Mouse (Mus musculus) gastrocnemius, postnatal 10 days (tissue): ENCODE results near the gene Vmn1r118. TPM values are rescaled to one million over a fixed set of nuclear protein-coding genes. Genes with fewer than 3 reads are reported as not detected.
"Not testable (repeated sequence)": the region's sequence is repeated elsewhere in the genome, so short reads cannot be mapped to it uniquely, and the experiment has no call there.

Experiments
- DNase-seq: peaks from one replicate; pipeline ENCODE4 v3.0.0; 2021; ENCODE audit warnings: mixed read lengths
- long read RNA-seq, 2 experiments: library from polyadenylated mRNA; stranded (forward); transcript quantifications; one replicate each; pipeline ENCODE4 v2.0.0; 2021
- total RNA-seq, 2 experiments: library from RNA; stranded (reverse); gene quantifications; 2 replicates each; pipeline ENCODE4 v1.2.3; 2021

Vmn1r118 gene
- total RNA-seq: not detected
- long read RNA-seq, experiment 1: 0 reads
- long read RNA-seq, experiment 2: 0 reads

GRCm38 (mm10) chr7:20912247-20912646, at the start of gene Vmn1r118:
TSS of gene Vmn1r118 (minus strand) at chr7:20912347.
- not testable (repeated sequence) for DNase-seq

GRCm38 (mm10) chr7:20884021-20884420, 28.1 kb downstream of the Vmn1r118 start, which contains the start of gene Vmn1r117:
TSS of gene Vmn1r117 (minus strand) at chr7:20884121.
- DNase-seq: not testable (repeated sequence)

- DNase-seq: not testable (repeated sequence)
Measured at GRCm38 (mm10) chr7:20871956-20872355, 40.2 kb downstream of the Vmn1r118 start, which contains the start of gene Vmn1r116. TSS of gene Vmn1r116 (plus strand) at chr7:20872256.

Other genes with a start within 250 kb of the Vmn1r118 start
- not detected for gene Vmn1r107, start 243.4 kb downstream of the Vmn1r118 start, total RNA-seq
- gene Vmn1r111, start 209.1 kb downstream of the Vmn1r118 start, total RNA-seq: not detected
- not detected for gene Gm10668, start 181.7 kb downstream of the Vmn1r118 start, total RNA-seq
- not detected for gene Vmn1r112, start 141.2 kb downstream of the Vmn1r118 start, total RNA-seq
- gene Vmn1r113, start 125.1 kb downstream of the Vmn1r118 start, total RNA-seq: not detected
- gene Vmn1r114, start 100.2 kb downstream of the Vmn1r118 start, total RNA-seq: not detected
- gene Vmn1r115, start 67.4 kb downstream of the Vmn1r118 start, total RNA-seq: not detected
- not detected for gene Vmn1r116, start 40.1 kb downstream of the Vmn1r118 start, total RNA-seq
- gene Vmn1r117, start 28.2 kb downstream of the Vmn1r118 start, total RNA-seq: not detected
- gene Vmn1r119, start 100.1 kb upstream of the Vmn1r118 start, total RNA-seq: not detected
- gene Vmn1r120, start 141.4 kb upstream of the Vmn1r118 start, total RNA-seq: not detected
- not detected for gene Vmn1r121, start 186.2 kb upstream of the Vmn1r118 start, total RNA-seq
- gene Vmn1r122, start 221.8 kb upstream of the Vmn1r118 start, total RNA-seq: not detected
- not detected for gene Vmn1r123, start 249.8 kb upstream of the Vmn1r118 start, total RNA-seq